Mouse (Mus musculus) intestine, postnatal 0 days (tissue): ENCODE results near the gene Rpe. TPM values are rescaled to one million over a fixed set of nuclear protein-coding genes. Genes with fewer than 3 reads are reported as not detected.

ENCODE experiments used
- ATAC-seq: fragments of 200-750 bp; cut with Nextera tagmentation; 2 replicates; pipeline ENCODE4 v1.8.0; 2017; ENCODE audit warnings: mild to moderate bottlenecking, moderate TSS enrichment, moderate library complexity
- H3K27ac ChIP-seq: fragments of 300-500 bp; sonication (generic); 2 replicates; pipeline ENCODE4 v1.5.1; 2014; ENCODE audit warnings: mild to moderate bottlenecking, low read depth, low read length, moderate library complexity
- H3K27me3 ChIP-seq: fragments of 300-500 bp; sonication (generic); replicated peaks from 2 replicates; pipeline ENCODE4 v1.6.1; 2014; ENCODE audit warnings: low read length, mixed read lengths; ENCODE audit not compliant: control insufficient read depth, insufficient read depth
- H3K36me3 ChIP-seq: fragments of 300-500 bp; sonication (generic); 2 replicates; pipeline ENCODE4 v1.6.1; 2014; ENCODE audit warnings: mild to moderate bottlenecking, moderate library complexity; ENCODE audit not compliant: control insufficient read depth, insufficient read depth
- H3K4me1 ChIP-seq: fragments of 300-500 bp; sonication (generic); replicated peaks from 2 replicates; pipeline ENCODE4 v1.6.1; 2014; ENCODE audit warnings: antibody characterized with exemption, low read length, mixed read lengths; ENCODE audit not compliant: control insufficient read depth, insufficient read depth
- H3K4me2 ChIP-seq: fragments of 300-500 bp; sonication (generic); replicated peaks from 2 replicates; pipeline ENCODE4 v1.6.1; 2014; ENCODE audit warnings: low read depth, mild to moderate bottlenecking, moderate library complexity
- H3K4me3 ChIP-seq: fragments of 300-500 bp; sonication (generic); 2 replicates; pipeline ENCODE4 v1.5.1; 2014; ENCODE audit warnings: low read depth, low read length
- H3K9ac ChIP-seq: fragments of 300-500 bp; sonication (generic); 2 replicates; pipeline ENCODE4 v1.6.1; 2014; ENCODE audit warnings: mild to moderate bottlenecking, low read depth, low read length
- H3K9me3 ChIP-seq: fragments of 300-500 bp; sonication (generic); 2 replicates; pipeline ENCODE4 v1.6.1; 2016; ENCODE audit warnings: mixed run types; ENCODE audit not compliant: control insufficient read depth
- CTCF ChIP-seq: sonication (generic); IDR thresholded peaks from 2 replicates; pipeline ENCODE4 v1.5.1; 2016; ENCODE audit warnings: low read depth, mild to moderate bottlenecking, control low read depth, antibody characterized with exemption, moderate library complexity
- WGBS: fragments of 180-500 bp; shearing (Covaris S2); extraction: QIAGEN DNeasy Blood & Tissue Kit; methylation state at CpG from one replicate; pipeline ENCODE4 v1.1.7; 2014; 5-methylcytosine and 5-hydroxymethylcytosine counted together
- polyA plus RNA-seq: library from polyadenylated mRNA; unstranded; fragments of >200 nt; fragmentation: Nextera tagmentation; extraction: Ambion mirVana; gene quantifications from 2 replicates; pipeline ENCODE4 v1.2.1, GENCODE M21; 2015

Rpe gene
- polyA plus RNA-seq, 1 experiment from 2014 or later = 41.4 TPM

GRCm38 (mm10) chr1:66700149-66700692 is 410 bp upstream of the Rpe start:
- Histone ChIP-seq H3K9me3 (no peaks in the 10 kb centered on the region), H3K36me3 (no peaks in the 10 kb centered on the region), H3K4me2 (peak overlapping the region; percentile 82), H3K4me1 (0 out of 2 replicates have a peak, but pooled peaks cover 6% of the 10 kb centered on the region), H3K4me3 (peak overlapping the region; percentile 88), H3K27ac (no peak overlapping the region), H3K9ac (peak overlapping the region; percentile 80; the same call in 1 of the 2 replicates), H3K27me3 (no peaks in the 10 kb centered on the region)
- 0 out of 2 replicates have a peak, but pooled peaks have one; percentile 23 for ATAC-seq
- WGBS = 36% methylated on average over 5 of the region's 5 CpGs
- no peak for TF ChIP-seq CTCF

- peak overlapping the region; percentile 82 for H3K4me2 ChIP-seq
- H3K27ac ChIP-seq = peak overlapping the region; percentile 80; the same call in 1 of the 2 replicates
- no peak for TF ChIP-seq CTCF
- 26% methylated on average over 2 of the region's 2 CpGs for WGBS
- peak overlapping the region; percentile 80 for H3K9ac ChIP-seq
- no peaks in the 10 kb centered on the region for H3K9me3 ChIP-seq
- H3K4me3 ChIP-seq = peak overlapping the region; percentile 88
- ATAC-seq = no peak
- 0 out of 2 replicates have a peak, but pooled peaks cover 6% of the 10 kb centered on the region for H3K4me1 ChIP-seq
- no peaks in the 10 kb centered on the region for H3K36me3 ChIP-seq
- no peaks in the 10 kb centered on the region for H3K27me3 ChIP-seq
These were observed 927 bp downstream of the Rpe start for GRCm38 (mm10) chr1:66701576-66701940.

- ATAC-seq = no peak
- H3K36me3 ChIP-seq = no peaks in the 10 kb centered on the region; the same call in 1 of the 2 replicates
- peak overlapping the region; percentile 82 for H3K4me2 ChIP-seq
- H3K9ac ChIP-seq = no peak overlapping the region
- WGBS = 58% methylated on average over 4 of the region's 4 CpGs
- H3K4me1 ChIP-seq = 0 out of 2 replicates have a peak, but pooled peaks cover 6% of the 10 kb centered on the region
- H3K27me3 ChIP-seq = no peaks in the 10 kb centered on the region
- H3K4me3 ChIP-seq = no peak overlapping the region; the same call in 1 of the 2 replicates
- no peaks in the 10 kb centered on the region for H3K9me3 ChIP-seq
- TF ChIP-seq CTCF = no peak
- H3K27ac ChIP-seq = no peak overlapping the region
These were observed 2.2 kb downstream of the Rpe start for GRCm38 (mm10) chr1:66702623-66703345.

- H3K27ac ChIP-seq = peak overlapping the region; percentile 58
- no peak for TF ChIP-seq CTCF
- 44% methylated on average over 6 of the region's 6 CpGs for WGBS
These were observed 3.9 kb downstream of the Rpe start for GRCm38 (mm10) chr1:66704523-66704922.

GRCm38 (mm10) chr1:66712859-66713258 is 12.2 kb downstream of the Rpe start:
- H3K9me3 ChIP-seq = no peaks in the 10 kb centered on the region
- H3K27ac ChIP-seq = no peak overlapping the region
- no peak for TF ChIP-seq CTCF
- no peaks in the 10 kb centered on the region for H3K27me3 ChIP-seq
- H3K4me2 ChIP-seq = no peak overlapping the region
- H3K4me3 ChIP-seq = no peak overlapping the region
- no peak for ATAC-seq
- no peak overlapping the region for H3K9ac ChIP-seq
- H3K36me3 ChIP-seq = peaks cover 35% of the 10 kb centered on the region
- 95% methylated on average over 3 of the region's 3 CpGs for WGBS
- no peaks in the 10 kb centered on the region for H3K4me1 ChIP-seq

More at GRCm38 (mm10) chr1:66704523-66704922, 3.9 kb downstream of the Rpe start:
- Histone ChIP-seq H3K4me1 (0 out of 2 replicates have a peak, but pooled peaks cover 6% of the 10 kb centered on the region), H3K36me3 (peaks cover 10% of the 10 kb centered on the region; the same call in 1 of the 2 replicates), H3K4me2 (peak overlapping the region; percentile 35), H3K9me3 (no peaks in the 10 kb centered on the region), H3K4me3 (no peak overlapping the region), H3K9ac (no peak overlapping the region), H3K27me3 (no peaks in the 10 kb centered on the region)
- ATAC-seq = peak; percentile 55

- no peak overlapping the region for H3K4me3 ChIP-seq
- H3K4me2 ChIP-seq = no peak overlapping the region
- no peak overlapping the region for H3K27ac ChIP-seq
- H3K4me1 ChIP-seq = no peaks in the 10 kb centered on the region
- H3K36me3 ChIP-seq = peaks cover 7% of the 10 kb centered on the region; the same call in 1 of the 2 replicates
- no peak overlapping the region for H3K9ac ChIP-seq
- WGBS = 22% methylated on average over 1 of the region's 1 CpGs
- peak; percentile 65 for ATAC-seq
- H3K27me3 ChIP-seq = no peaks in the 10 kb centered on the region
- TF ChIP-seq CTCF = no peak
- no peaks in the 10 kb centered on the region for H3K9me3 ChIP-seq
These were observed 29.9 kb downstream of the Rpe start for GRCm38 (mm10) chr1:66730581-66730980.
